Mouse (Mus musculus) c-Kit-negative CD71-positive TER-119-positive erythroid progenitor cells, embryonic 14.5 days (primary cell): ENCODE data around the gene Lmx1a.

Experiments used
- DNase-seq: peaks from one replicate; pipeline ENCODE4 v3.0.0-alpha.2; 2013; ENCODE audit warnings: low read depth, low spot score

The Lmx1a gene

DNA sequence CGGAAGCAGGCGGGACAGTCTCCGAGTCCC, at the start of gene Lmx1a:
Gene Lmx1a, plus strand, starts transcription at position 6 of the 30 bp plus-strand sequence.
- DNase-seq = no peak

DNA sequence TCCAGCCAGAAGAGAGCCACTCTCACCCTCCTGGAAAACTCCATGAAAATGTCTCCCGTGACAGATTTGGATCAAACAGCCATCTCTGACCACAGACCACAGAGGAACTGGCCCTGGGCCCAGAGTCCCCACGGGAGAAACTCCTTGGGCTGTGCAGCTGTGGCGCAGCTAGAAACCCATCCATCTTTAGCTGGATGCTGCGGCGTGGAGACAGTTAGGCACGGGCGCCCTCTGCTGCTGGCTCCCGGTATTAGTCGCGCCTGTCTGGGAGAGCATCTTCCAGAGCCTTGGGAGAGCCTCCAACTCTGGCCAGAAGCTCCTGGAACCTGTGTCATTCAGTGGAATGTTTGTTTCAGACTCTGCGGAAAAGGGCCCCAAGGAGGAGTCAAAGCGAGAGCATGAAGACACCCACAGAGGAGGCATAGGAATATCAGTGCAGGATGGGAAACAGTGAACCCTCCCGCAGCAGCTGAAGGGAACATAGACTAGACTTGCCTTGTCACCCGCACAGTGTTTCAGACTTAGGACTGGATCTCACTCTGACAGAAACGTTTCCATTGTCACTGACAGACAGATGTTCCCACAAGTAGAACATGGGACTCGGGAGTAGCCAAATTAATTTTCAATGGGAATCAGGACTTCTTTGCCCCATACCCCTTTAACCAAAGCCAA, 44.0 kb upstream of the Lmx1a start:
- DNase-seq = no peak

DNA sequence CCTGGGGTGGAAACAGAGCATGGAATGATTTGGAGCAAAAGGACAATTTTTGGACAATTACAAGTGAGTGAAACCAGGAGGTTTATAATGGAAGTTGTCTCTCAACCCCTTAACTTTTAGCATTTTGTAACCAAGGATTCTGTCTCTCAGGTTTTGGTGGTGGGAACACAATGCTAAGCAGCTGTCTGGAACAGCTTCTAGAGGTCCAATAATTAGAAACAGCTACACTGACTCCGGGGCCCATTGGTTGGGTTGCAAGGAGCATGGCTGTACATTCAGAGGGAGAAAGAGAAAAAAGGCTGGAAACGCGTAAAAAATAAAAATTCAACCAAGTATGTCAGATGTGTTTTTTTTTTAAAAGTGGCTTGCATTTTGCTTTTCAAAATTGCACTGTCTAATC, 40.4 kb upstream of the Lmx1a start:
- DNase-seq = no peak

DNA sequence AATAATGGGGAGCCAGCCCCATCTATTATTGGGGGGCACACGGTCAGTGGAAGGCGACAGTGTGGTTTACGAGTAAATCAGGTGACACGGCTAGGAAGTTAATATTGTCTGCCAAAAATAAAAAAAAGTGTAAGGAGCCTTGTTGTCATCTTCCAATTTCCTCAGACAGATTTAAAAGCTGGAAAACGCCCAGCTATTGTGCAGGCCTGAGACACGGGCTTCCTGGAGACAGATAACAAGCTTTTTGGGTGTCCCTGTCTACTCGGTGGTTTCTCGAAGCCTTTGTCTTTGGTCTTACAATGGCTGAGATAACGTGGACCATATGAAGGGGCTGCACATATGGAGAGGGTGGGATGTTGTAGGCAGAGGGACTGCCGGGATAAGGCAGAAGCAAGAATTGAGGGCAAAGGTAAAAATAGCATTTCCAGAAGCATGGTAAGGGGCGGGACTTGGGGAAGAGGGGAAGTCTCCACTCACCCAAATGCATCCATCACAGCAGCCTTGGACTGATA, 39.9 kb upstream of the Lmx1a start:
- no peak for DNase-seq

DNA sequence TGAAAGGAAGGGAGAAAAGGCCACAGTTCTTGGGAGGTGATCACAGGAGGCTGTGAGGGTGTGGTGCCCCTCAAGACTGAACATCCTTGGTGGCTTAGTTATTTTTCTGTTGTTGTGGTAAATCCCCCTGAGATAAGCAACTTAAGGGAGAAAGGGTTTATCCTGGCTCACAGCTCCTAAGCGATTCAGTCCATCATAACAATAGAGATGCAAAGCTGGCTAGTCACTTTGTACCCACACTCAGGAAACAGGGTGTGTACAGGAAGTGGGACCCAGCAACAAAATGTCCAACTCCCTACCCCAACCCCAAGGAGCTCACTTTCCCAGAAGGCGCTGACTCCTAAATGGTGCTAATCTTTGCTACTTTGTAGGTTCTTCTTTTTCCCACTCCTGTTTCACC, 36.7 kb upstream of the Lmx1a start:
- DNase-seq = no peak

DNA sequence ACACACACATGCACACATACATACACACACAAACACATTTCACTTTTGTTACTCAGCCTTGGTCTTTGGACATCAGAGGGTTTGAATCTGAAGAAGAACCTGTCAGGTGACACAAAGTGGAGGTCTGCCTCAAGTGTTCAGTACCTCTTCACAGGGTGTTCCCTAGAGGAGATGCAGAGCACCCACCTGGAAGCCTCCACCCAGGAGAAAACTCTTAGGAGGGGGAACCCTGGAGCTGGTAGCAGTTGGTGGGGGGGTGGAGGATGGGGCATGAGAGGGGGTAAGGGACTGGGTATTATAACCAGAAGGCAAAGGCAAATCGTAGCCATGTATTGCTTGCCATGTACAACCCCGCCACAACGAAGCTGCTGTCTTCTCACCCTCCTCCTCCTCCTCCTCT, 30.0 kb upstream of the Lmx1a start:
- DNase-seq = no peak

DNA sequence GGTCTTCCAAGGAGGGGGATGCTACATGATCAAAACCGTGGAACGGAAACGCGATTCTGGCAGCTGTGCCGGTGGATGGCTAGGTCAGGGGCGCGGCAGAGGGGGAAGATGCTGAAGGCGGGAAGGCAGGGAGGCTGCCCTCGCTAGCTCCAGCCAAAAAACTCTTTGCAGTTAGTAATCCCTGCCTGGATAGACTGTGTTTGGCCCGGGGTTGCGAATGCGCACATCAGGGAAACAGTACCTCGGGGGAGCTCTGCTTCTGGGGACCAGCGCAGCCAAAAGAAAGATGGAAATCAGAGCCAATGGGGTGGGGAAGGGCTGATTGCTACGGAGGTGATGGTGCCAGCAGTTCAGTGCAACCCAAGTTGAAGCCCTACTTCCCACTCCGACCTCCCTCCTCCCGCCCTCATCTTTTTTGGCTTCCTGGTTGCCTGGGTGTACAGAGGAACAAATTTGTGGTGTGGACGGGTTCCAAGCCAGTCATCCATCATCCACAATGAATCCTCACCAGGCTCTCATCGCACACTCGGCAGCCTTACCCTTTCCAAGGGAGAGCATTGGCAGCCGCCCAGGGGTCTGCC, 28.4 kb upstream of the Lmx1a start:
- DNase-seq = no peak

DNA sequence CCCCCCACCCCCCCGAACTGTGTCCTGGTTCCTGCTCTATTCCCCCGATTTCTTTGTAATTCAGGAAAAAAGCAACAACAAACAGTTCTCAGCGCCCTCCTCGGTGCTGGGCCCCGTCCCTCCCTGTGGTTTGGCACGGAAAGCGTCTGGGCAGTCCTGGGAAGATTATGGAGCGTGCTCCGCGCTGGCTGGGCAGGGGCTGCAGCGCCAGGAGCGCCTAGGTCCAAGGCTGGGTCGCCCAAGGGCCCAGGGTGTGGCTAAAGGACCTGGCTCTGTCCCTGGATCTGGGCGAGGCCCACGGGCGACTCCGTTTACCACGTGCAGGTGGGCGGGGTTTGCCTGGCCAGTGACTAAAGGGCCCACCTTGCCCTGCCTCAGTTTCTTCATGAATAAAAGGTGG, 27.9 kb upstream of the Lmx1a start:
- no peak for DNase-seq

DNA sequence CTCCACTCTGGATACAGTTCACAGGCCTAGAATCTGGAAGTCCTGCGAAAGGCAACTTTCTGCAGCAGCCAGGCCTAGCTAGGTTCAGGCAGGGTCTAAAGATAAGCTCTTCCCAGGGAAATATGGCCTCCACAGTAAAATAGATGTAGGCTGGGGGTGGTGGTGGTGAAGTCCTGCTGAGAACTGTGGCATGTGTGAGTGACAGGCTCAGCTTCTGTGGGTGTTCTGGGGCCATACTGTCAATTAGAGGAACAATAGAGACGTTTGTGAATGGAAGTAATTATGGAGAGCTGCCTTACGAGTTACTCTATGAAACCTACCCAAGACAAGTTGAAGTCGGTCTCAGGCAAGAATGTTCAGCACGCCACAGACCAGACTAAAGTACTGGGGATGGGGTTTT, 25.9 kb upstream of the Lmx1a start:
- no peak for DNase-seq

DNA sequence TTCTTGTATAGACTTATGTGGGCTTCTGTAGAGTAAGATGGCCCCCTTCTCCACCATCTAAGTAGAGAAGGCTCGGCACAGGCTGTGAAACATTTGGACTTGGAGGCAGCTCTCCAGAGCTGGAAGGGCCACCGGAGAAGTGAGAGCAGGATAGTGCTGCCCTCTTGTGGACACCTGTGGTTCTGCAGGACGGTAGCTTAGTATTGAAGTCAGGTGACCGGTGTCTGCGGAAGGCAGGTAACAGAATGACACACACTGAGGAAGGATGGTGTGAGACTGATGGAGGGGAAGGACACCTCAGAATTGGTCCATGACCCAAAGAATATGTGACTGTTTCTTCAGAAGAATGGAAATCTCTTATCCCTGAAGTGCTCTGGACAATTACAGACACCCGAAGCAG, 19.2 kb upstream of the Lmx1a start:
- peak; percentile 27 for DNase-seq

DNA sequence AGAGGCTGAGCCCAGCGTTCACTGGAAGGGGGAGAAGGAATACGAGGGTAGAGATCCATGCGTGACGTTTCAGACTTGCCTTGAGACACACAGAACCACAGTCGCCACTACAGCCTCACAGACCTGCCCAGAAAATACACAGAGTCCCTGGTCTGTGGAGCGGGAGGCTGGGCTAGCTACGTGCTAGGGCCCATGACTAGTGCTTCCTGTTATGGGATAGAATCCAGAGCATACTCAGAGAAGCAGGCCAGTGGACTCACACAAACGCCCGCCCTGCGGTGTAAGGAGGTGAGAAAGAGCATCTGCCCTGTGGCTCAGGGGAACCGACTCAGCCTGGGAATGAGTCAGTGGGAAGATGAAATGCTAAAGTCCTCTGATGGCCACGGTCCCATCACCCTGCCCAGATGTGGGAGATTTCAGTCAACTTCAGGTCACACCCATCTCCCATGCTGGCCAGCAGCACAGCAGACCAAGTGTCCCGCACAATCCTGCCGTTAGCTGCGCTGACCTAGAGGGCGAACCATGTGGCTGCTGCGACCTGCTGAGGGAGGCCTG, 16.5 kb upstream of the Lmx1a start:
- no peak for DNase-seq

DNA sequence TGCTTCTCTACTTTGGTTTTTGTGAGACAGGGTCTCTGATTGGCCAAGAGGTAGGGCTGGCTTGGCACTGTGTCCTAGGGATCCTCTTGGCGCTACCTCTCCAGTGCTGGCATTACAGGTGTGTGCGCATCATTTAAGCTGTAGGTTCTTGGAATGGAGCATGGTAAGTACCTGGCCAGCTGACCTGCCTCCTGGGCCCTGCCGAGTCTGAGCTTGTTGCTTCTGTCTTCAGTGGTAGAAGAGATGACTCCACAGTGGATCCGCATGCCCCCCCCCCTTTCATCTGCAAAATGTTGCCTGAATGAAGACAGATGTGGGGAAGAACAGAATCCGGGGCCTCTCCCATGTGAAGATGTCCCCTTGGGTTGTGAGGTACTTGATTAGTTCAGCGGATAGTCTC, 10.0 kb upstream of the Lmx1a start:
- no peak for DNase-seq

DNA sequence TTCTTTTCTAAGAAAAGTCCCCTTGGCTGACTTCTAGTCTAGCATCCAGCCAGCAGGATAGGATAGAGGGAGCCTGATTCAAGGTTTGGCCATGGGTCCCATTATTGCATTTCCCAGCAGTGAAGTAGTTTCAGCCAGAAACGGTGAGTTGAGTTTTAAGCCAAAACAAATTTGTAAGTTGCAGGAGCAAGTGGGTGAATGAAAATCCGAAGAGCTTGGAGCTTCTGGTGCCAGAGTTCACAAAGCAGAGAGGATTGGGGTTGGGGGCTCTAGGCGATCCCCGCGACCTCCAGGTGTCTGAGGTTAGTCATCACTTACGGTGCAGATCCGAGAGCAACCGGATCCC, 1.1 kb upstream of the Lmx1a start:
- no peak for DNase-seq

DNA sequence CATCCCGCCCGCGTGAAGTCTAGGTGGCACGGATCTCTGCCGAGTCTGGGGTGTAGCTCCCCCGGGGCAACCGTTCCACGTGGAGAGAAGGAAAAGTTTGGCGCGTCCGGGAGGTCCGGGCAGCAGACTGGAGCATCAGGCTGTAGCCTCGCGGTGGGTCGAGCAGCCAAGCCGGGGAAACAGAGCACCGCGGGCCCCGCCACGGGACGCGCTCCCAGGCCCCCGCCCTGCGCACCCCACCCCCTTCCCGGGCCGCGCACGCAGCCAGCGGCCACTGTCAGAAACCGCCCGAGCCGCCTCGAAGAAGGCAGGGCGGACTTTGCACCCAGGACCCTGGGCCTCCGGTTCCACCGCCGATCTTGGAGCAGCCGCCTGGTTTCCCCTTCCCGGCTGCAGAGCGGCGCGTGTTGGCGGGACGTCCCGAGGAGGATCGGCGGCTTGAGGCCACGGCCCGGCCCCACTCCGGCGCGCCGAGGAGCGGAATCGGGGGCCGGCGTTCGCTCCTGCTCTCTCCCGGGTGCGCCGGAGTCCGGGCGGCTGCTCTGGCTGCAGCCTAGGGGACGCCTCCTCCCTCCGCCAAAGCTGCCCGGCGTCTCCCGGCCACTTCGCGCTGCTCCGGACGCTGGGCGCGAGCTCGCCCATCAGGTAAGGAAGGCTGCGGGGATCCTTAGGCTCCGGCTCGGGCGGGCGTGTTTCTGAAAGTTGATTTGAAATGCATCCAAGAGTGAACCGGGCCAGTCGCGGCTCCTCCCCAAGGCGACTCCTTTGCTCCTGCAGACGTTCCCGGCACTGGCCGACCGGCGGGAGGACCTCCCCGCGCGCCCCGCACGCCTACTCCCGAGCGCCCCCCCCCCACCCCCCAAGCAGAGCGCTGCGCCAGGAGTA, 448 bp upstream of the Lmx1a start:
- no peak for DNase-seq

DNA sequence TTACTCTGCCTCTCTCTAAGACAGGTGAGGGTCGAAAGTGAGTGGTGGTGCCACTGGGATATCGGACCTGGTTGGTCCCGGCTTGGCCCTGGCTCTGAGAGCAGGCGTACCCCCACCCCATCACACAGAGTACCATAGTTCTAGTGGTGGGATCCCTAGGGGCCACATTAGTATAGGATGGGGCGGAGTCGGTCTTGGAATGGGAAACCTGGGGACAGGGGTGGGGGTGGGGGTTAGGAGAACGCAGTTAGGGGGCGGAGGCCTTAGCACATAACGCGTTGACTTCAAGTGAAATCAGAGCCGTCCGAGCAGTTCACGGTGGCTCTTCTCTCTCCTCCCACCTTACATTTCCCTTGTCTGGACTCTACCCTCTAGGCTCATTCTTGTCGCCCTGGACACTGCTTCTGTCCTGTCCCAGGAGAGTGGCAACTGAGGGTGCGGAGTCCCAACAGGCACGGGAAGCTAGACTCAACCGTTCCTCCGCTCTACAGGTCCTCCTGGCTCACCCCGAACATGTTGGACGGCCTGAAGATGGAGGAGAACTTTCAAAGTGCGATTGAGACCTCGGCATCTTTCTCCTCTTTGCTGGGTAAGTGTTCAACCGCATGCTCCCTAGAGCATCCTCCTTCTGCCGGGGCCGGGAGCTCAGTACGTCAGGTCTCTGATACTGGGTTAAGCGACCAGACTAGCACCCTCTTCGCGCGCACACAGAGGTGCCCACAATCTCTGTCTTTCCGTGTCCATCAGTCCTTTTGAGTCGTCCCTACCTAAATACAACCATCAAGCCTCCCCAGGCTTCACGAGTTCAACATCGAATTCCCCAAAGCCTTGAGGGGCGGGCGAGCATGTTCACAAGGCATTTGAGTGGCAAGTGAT, 463 bp downstream of the Lmx1a start:
- no peak for DNase-seq

DNA sequence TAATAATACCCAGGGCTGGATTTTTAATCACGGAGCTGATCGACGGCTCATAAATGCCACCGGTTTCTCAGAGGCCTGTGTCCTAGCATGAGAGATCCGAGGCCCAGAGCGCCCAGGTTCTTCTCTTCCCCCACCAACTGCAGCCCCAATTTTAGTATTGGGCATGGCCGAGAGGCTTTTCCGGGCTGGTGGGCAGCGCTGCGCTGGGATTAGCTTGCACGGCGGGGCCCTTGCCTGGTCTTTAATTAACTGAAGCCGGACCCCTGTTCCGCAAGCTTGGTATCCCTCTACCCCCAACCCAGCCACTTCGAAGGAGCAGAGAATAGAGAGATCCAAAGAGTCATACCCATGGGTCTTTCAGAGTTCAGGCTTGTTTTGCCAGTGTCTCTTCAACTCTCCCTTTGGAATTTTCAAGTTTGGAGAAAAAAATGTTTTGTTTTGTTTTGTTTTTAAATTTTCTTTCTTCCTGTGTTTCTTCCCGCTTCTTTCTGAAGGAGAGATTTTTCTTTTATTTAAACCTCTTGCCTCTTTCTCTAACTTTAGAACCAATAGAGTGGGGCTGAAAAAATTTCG, 1.2 kb downstream of the Lmx1a start:
- DNase-seq = no peak

DNA sequence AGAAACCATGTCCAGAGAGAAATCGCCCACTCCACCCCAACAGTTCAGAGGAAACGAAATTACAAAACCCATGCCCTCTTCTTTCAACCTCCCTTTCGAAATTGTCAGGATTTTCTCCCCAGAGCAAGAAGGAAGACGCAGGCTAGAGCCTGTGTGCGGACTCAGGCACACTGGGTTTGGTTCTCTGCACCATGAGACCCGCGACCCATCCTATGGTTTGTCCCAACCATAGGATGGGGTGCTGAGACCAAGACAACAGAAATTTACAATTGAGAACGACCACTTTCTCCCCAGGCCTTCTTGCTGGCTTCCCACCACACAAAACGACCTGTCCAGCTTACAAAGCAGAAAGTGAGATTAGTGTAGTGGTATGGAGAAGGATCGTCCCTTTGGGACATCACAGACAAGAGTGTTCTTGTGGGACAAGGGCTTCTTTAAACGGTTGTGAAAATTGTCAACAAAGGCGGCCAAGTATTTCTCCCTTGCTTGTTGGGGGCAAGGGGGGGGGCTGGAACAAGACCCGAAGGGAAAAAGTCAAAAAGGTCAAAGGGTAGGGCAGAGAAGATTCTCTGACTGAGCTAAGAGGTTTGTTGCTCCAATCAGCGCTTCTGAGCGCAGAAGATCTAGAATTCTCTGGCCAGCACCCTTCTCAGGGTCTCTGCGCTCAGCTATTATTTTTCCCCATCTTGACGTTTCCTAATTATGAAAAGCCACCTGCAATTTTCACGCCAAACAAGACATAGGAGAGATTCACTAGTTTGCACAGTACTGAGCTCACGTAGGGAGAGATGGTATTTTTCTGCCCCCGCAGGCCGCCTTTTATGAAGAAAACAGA, 1.9 kb downstream of the Lmx1a start:
- DNase-seq = no peak

DNA sequence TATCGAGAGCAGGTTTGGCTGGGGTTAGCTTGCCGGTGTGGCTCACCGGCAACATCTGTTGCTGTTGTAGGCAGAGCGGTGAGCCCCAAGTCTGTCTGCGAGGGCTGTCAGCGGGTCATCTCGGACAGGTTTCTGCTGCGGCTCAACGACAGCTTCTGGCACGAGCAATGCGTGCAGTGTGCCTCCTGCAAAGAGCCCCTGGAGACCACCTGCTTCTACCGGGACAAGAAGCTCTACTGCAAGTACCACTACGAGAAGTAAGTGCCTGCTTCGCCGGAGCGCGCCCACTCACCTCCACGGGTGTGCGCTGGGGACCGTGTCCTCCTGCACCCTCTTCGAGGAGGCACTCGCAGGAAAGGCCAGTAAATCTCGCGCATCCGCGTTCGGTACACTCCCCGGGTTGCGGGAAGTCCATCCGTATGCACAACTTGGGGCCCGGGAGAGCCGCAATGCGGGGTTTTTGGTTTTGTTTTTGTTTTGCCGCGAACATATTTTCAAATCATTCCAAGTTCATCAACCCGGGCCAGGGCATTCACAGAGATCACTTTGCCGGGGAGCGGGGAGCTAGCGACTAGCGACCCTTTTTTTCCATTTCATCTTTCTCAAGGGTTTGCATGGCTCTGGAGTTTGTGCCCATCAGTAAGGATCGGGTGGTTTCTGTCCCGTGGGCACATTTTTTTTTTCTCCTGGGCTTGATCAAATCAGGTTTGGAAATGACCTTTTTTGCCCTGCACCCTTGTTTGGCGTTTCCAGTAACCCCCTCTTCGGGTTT, 3.1 kb downstream of the Lmx1a start:
- DNase-seq = no peak

DNA sequence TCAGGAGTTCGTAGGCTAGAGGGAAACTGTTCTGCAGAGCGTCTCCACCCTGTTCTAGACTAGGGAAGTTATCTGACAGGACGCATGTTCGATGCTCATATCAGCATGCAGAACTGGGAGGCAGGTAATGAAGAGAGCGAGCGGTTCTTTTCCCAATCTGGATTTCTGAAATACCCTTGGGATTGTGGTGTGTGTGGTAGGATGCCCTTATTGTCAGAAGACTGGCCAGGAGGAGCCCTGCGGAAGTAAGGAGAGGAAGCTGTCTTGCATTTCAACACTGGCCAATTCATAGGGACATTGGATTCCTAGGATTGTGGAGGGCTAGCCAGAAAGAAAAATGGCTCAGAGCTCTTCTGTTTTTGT, 3.6 kb downstream of the Lmx1a start:
- no peak for DNase-seq

DNA sequence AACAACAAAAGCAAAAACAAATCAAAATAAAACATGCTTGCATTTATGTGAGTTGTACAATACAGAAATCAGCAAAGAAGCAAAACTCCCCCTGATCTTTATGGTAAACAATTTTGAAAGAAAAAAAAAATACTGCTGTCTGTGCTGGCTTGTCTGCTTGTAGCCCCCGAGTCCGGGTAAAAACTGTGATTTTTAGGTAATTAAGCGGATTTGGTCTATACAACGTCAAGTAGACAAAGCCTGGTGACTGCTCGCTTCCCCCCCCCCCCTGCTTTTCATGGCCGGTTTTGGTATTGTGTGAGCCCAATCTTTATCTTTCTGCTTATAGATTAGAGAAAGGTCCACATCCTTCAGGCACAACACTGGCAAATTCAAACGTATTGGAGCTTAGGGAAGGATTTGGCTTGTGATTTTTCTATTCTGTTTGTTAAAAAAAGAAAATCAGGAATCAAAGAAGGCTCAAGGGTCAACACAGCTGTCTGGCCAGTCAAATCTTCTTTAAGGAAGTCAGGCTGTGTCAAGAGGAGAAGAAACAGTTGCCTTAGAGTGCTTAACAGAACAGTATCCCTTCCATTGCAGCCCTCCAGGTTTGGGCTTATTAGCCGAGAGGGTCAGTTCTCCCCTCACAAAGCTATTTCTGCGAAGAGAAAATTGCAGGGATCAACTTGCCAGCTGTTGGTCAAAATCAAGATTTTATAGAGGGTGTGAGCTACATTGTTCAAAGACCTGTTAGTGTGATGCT, 4.6 kb downstream of the Lmx1a start:
- DNase-seq = no peak
